Mouse (Mus musculus) CD4-positive, CD25-positive, alpha-beta regulatory T cell, adult 9 weeks (primary cell): ENCODE measurements around the gene Col9a1. TPM values are rescaled to one million over a fixed set of nuclear protein-coding genes. Genes with fewer than 3 reads are reported as not detected.

Source experiments
- polyA plus RNA-seq: library from polyadenylated mRNA; unstranded; fragments of 100-300 nt; shearing (Covaris generic); gene quantifications from one replicate; pipeline ENCODE4 v1.2.1, GENCODE M21; 2017

Col9a1 gene
- polyA plus RNA-seq, result not detected

GRCm38 (mm10) chr1:24177224-24177851 is at the start of gene Col9a1:
TSS of gene Col9a1 (plus strand) at chr1:24177610.

Other genes starting within 250 kb of the Col9a1 start
- 67.9 TPM for gene Sdhaf4, start 172.0 kb upstream of the Col9a1 start, polyA plus RNA-seq
- gene Fam135a, start 77.3 kb upstream of the Col9a1 start, polyA plus RNA-seq, result 0.12 TPM